Mouse (Mus musculus): Measurements from ENCODE around the gene Adal. TPM values are rescaled to one million over a fixed set of nuclear protein-coding genes. Genes with fewer than 3 reads are reported as not detected.
A peak's percentile ranks its signal among the peaks of the same experiment; 100 is the strongest.

Adal gene
- polyA plus RNA-seq, 1 experiment, result 4.4 TPM

GRCm38 (mm10) chr2:121128865-121129620, 11.2 kb upstream of the Adal start:
- Histone ChIP-seq H3K4me3 (replicated peaks; ENCODE audit: control insufficient read depth, low read depth, low read length) (no peak overlapping the region), H3K4me1 (ENCODE audit: control insufficient read depth, insufficient read depth, low read length) (no peaks in the 10 kb centered on the region; the same call in 1 of the 2 replicates), H3K27ac (ENCODE audit: control insufficient read depth, insufficient read depth, low read depth, low read length, poor library complexity) (no peak overlapping the region)
- WGBS, result 74% methylated on average over 9 of the region's 9 CpGs
- TF ChIP-seq POLR2A (IDR thresholded peaks at IDR 0.05; ENCODE audit: borderline replicate concordance, control insufficient read depth, low read depth, low read length), result no peak

GRCm38 (mm10) chr2:121132822-121133221, 7.4 kb upstream of the Adal start:
- no peak for TF ChIP-seq POLR2A (IDR thresholded peaks at IDR 0.05; ENCODE audit: borderline replicate concordance, control insufficient read depth, low read depth, low read length)
- no peak for TF ChIP-seq CTCF (IDR thresholded peaks at IDR 0.05; ENCODE audit: control insufficient read depth, insufficient read depth, low read length)
- no peaks in the 10 kb centered on the region for H3K4me1 ChIP-seq (ENCODE audit: control insufficient read depth, insufficient read depth, low read length)
- H3K4me3 ChIP-seq (replicated peaks; ENCODE audit: control insufficient read depth, low read depth, low read length), result no peak overlapping the region
- H3K27ac ChIP-seq (ENCODE audit: control insufficient read depth, insufficient read depth, low read depth, low read length, poor library complexity), result no peak overlapping the region
- WGBS, result 63% methylated on average over 1 of the region's 1 CpGs

GRCm38 (mm10) chr2:121137371-121137770, 2.9 kb upstream of the Adal start:
- H3K27ac ChIP-seq (ENCODE audit: control insufficient read depth, insufficient read depth, low read depth, low read length, poor library complexity), result no peak overlapping the region
- H3K4me1 ChIP-seq (ENCODE audit: control insufficient read depth, insufficient read depth, low read length), result peaks cover 3% of the 10 kb centered on the region; the same call in 1 of the 2 replicates
- TF ChIP-seq CTCF (IDR thresholded peaks at IDR 0.05; ENCODE audit: control insufficient read depth, insufficient read depth, low read length) (no peak), POLR2A (IDR thresholded peaks at IDR 0.05; ENCODE audit: borderline replicate concordance, control insufficient read depth, low read depth, low read length) (no peak)
- 61% methylated on average over 4 of the region's 4 CpGs for WGBS
- H3K4me3 ChIP-seq (replicated peaks; ENCODE audit: control insufficient read depth, low read depth, low read length), result no peak overlapping the region

- TF ChIP-seq POLR2A (IDR thresholded peaks at IDR 0.05; ENCODE audit: borderline replicate concordance, control insufficient read depth, low read depth, low read length) (no peak), CTCF (IDR thresholded peaks at IDR 0.05; ENCODE audit: control insufficient read depth, insufficient read depth, low read length) (no peak)
- Histone ChIP-seq H3K27ac (ENCODE audit: control insufficient read depth, insufficient read depth, low read depth, low read length, poor library complexity) (peak overlapping the region; percentile 97), H3K4me3 (replicated peaks; ENCODE audit: control insufficient read depth, low read depth, low read length) (peak overlapping the region; percentile 99), H3K4me1 (ENCODE audit: control insufficient read depth, insufficient read depth, low read length) (peaks cover 3% of the 10 kb centered on the region; the same call in 1 of the 2 replicates)
- WGBS, result 24% methylated on average over 29 of the region's 29 CpGs
Measured at GRCm38 (mm10) chr2:121139266-121140017, 786 bp upstream of the Adal start.

- H3K4me1 ChIP-seq (ENCODE audit: control insufficient read depth, insufficient read depth, low read length), result peaks cover 3% of the 10 kb centered on the region; the same call in 1 of the 2 replicates
- 65% methylated on average over 16 of the region's 16 CpGs for WGBS
- H3K4me3 ChIP-seq (replicated peaks; ENCODE audit: control insufficient read depth, low read depth, low read length), result peak overlapping the region; percentile 99
- TF ChIP-seq POLR2A (IDR thresholded peaks at IDR 0.05; ENCODE audit: borderline replicate concordance, control insufficient read depth, low read depth, low read length) (no peak), CTCF (IDR thresholded peaks at IDR 0.05; ENCODE audit: control insufficient read depth, insufficient read depth, low read length) (no peak)
- H3K27ac ChIP-seq (ENCODE audit: control insufficient read depth, insufficient read depth, low read depth, low read length, poor library complexity), result no peak overlapping the region
Measured at GRCm38 (mm10) chr2:121141216-121142035, 1.2 kb downstream of the Adal start.

GRCm38 (mm10) chr2:121142415-121142814, 2.2 kb downstream of the Adal start:
- TF ChIP-seq POLR2A (IDR thresholded peaks at IDR 0.05; ENCODE audit: borderline replicate concordance, control insufficient read depth, low read depth, low read length), result no peak
- TF ChIP-seq CTCF (IDR thresholded peaks at IDR 0.05; ENCODE audit: control insufficient read depth, insufficient read depth, low read length), result no peak
- Histone ChIP-seq H3K4me3 (replicated peaks; ENCODE audit: control insufficient read depth, low read depth, low read length) (no peak overlapping the region), H3K27ac (ENCODE audit: control insufficient read depth, insufficient read depth, low read depth, low read length, poor library complexity) (no peak overlapping the region), H3K4me1 (ENCODE audit: control insufficient read depth, insufficient read depth, low read length) (peaks cover 3% of the 10 kb centered on the region; the same call in 1 of the 2 replicates)
- 65% methylated on average over 2 of the region's 2 CpGs for whole genome bisulfite sequencing

- Histone ChIP-seq H3K4me1 (ENCODE audit: control insufficient read depth, insufficient read depth, low read length) (no peaks in the 10 kb centered on the region), H3K27ac (ENCODE audit: control insufficient read depth, insufficient read depth, low read depth, low read length, poor library complexity) (no peak overlapping the region), H3K4me3 (replicated peaks; ENCODE audit: control insufficient read depth, low read depth, low read length) (no peak overlapping the region)
- no peak for TF ChIP-seq POLR2A (IDR thresholded peaks at IDR 0.05; ENCODE audit: borderline replicate concordance, control insufficient read depth, low read depth, low read length)
- TF ChIP-seq CTCF (IDR thresholded peaks at IDR 0.05; ENCODE audit: control insufficient read depth, insufficient read depth, low read length), result no peak
- WGBS, result 63% methylated on average over 5 of the region's 5 CpGs
Measured at GRCm38 (mm10) chr2:121149679-121150078, 9.5 kb downstream of the Adal start.

- 85% methylated on average over 3 of the region's 3 CpGs for WGBS
Measured at GRCm38 (mm10) chr2:121153100-121153499, 12.9 kb downstream of the Adal start.

More at GRCm38 (mm10) chr2:121153100-121153499, 12.9 kb downstream of the Adal start:
- Histone ChIP-seq H3K4me3 (replicated peaks; ENCODE audit: control insufficient read depth, low read depth, low read length) (no peak overlapping the region), H3K27ac (ENCODE audit: control insufficient read depth, insufficient read depth, low read depth, low read length, poor library complexity) (no peak overlapping the region), H3K4me1 (ENCODE audit: control insufficient read depth, insufficient read depth, low read length) (no peaks in the 10 kb centered on the region)
- no peak for TF ChIP-seq POLR2A (IDR thresholded peaks at IDR 0.05; ENCODE audit: borderline replicate concordance, control insufficient read depth, low read depth, low read length)
- 0 out of 2 replicates have a peak, but pooled peaks have one; percentile 9 for TF ChIP-seq CTCF (IDR thresholded peaks at IDR 0.05; ENCODE audit: control insufficient read depth, insufficient read depth, low read length)

All from bone marrow, adult 2 months (tissue).